Mouse (Mus musculus) T-helper 17 cell (primary cell): ENCODE data around the gene Fam155a.
"Not testable (repeated sequence)": the region's sequence is repeated elsewhere in the genome, so short reads cannot be mapped to it uniquely, and the experiment has no call there.

Experiments
- in situ Hi-C, 2 experiments: fragments of 300-600 bp; cut with MboI, MseI; formaldehyde crosslinking; loops; 1 replicate in 1 of 2; 2 replicates in 1 of 2; pipeline ENCODE4 v1.15.1; 2025; ENCODE audit warnings: high pct_unique_total_duplicates in 2 of 2

The Fam155a gene

DNA sequence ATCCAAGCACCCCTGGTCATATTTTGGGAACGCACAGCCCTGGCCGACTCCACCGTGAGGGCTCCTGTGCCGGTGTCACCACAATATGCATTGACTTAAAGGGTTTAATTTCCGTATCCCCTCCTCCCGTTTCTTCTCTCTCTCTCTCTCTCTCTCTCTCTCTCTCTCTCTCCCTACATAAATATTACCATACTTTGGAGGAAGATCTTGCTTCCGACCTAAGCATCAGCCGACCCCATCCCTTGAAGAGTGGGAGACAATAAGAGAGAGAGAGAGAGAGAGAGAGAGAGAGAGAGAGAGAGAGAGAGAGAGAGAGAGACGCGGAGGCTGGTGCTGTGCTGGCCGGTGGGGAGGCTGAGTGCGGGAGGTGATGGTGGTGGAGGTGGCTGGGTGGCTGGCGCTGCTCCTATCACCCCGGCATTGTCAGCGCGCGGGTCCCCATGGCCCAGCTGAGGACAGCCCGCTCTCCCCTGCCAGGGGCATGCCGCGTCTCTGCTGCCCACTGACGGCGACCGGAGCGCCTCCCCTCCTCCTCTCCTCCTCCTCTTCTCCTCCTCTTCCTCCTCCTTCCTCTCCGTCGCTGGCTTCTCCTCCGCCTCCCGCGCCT, at the start of gene Fam155a:
TSS of gene Fam155a (minus strand) at position 163 of the 607 bp plus-strand sequence.
- in situ Hi-C loops = no loop called here

DNA sequence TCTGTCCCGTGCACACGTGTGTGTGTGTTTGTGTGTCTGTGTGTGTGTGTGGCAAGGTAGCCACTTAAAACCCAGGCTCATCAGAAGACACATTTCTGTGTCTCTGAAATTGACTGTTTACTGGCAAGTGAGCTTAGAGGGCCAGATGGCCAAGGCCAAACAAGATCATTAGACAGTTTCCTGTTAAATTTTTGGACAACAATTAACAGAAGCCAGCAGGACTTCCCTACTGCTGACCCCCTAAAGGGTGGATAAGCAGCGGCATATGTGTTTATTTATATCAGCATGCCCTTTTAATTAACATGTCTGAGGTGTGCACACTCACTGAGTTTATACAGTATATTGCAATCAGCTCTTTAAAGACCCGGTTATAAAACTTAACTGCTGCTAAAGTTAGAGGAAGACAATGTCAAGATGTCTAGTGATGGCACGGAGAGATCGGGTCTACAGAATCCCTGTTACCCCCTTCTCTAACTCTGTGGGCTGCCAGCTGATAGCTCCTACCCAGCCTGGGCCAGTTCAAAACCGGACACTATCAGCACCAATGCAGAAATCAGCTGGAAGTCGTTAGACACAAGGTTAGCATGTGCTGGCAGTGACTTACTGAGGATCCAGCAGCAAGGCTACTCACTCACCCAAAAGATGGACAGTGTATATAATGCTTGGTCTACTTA, 42.4 kb upstream of the Fam155a start:
- in situ Hi-C loops = no loop called here

DNA sequence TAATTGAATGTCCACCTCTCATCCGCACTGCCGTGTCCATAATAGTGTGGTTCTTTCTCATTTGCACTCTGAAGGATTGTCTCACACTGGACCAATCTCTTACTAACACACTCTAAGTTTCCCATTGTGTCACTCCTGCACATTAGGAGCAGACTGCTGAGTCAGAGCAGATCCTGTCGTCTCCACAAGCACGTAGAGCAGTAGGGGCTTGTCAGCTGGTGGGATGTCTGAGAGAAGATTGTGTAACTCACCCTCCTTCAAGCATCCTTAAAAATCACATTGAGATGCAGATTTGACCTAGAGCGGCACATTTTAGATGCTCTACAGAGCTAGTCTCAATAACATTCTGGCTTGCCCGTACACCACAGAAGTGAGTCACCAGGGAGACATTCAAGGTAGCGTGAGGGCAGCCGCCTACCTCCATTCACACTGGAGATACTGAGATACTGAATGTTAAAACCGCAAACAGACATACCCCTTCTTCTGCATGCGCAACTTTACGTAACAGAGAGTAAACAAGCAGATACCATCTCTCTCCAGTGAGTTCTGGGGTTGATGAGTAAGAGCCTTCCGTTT, 40.1 kb upstream of the Fam155a start:
- in situ Hi-C loops = no loop called here

DNA sequence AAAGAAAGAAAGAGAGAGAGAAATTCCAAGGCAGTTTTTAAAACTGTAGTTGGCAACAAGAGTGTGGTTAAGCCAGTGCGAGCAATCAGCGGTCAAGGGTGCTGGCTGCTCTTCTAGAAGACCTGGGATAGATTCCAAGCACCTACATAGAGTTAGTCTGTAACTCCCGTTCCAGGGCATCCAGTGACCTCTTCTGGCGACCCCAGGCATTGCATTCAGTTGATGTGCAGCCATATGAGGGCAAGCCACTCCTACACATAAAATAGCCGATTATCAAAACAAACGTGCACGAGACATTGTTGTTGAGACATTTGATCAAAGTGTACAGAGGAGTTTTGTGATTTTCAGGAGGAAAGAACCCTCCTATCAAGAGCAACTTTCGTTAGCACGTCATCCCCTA, 37.6 kb upstream of the Fam155a start:
- in situ Hi-C loops = no loop called here

DNA sequence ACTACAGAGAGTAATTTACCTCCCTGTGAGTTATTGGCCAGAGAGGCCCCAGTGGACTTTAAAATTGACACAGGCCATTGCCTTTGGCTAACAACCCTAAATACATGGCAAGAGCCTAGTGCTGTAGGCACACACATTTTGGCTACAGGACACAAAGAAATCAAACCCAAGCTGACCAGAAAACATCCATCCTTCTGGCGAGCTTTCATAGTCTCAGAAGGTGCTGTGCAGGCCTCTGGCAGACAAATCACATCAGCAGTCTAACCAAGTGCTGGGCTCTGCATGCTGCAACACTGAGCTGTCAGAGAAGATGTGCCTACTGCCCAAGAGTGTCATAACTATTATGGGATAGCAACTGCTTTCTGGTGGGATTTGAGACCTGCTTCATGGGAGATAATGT, 34.7 kb upstream of the Fam155a start:
- in situ Hi-C loops = no loop called here

DNA sequence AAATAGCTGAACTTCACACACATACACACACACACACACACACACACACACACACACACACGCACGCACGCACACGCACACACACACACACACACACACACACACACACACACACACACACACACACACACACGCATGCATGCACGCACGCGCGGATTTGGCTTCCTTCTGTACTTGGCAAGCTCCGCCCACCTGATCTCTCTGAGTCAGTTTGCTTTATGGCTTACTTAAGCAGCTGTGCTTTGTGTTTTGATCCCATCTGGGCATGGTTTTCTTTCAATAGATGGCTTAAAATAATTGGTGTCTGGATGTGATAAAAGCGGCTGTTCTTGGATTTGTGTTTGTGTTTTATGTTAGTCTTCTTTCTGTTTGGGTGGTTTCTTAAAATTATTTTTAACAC, 29.4 kb upstream of the Fam155a start:
- in situ Hi-C loops = not testable (repeated sequence)

DNA sequence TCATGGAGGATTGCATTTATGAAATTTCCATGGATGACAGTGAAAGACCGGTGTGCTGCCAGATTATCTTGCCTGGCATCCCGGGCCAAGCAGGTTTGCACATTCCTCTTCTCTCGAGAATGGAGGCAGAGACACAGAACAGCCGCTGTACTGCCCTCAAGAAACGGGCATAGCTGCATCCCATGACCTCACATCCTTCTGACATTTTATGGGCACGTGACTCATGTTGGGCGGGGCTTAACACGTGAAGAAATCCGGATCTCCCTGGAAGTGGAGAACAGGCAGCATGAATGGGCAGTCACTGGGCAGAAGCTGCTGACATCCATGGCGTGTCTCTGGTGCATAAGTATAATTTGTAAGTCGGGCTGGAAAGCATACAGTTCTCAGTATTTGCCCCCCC, 29.0 kb upstream of the Fam155a start:
- in situ Hi-C loops = no loop called here

DNA sequence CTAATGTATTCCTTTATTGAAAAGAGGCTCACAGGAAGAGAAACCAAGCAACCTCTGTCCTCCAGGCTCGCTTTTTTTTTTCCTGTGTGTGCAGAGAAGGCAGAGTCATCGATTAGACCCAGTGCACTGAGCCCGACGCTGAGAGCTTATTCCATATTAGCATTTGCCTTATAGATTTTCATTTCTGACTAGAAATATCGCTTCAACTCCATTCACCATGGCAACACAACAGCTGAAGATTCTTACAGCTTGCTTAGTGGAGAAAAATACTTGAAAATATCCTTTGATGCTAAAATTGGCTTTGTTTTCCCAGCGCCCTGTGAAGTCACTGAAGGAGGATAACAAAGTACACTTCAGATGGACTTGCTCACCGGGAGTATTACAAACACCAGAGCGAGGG, 26.6 kb upstream of the Fam155a start:
- in situ Hi-C loops = no loop called here

DNA sequence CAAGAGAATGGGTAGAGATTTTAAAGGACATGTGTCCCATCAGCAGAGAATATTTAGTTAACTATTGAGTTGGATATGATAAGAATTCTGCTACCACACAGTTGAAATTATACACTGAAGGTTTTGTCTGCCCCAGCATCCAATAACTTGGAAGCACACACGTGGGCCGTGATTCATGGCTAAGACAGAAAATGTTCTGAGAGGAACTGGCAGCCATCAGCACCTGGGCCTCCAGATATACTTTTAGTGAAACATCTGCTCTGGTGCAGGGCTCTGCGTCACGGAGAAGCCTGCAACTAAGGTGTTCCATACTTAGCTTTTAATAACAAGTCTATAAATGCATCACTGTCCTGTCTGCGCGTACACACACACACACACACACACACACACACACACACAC, 24.8 kb upstream of the Fam155a start:
- in situ Hi-C loops = no loop called here

DNA sequence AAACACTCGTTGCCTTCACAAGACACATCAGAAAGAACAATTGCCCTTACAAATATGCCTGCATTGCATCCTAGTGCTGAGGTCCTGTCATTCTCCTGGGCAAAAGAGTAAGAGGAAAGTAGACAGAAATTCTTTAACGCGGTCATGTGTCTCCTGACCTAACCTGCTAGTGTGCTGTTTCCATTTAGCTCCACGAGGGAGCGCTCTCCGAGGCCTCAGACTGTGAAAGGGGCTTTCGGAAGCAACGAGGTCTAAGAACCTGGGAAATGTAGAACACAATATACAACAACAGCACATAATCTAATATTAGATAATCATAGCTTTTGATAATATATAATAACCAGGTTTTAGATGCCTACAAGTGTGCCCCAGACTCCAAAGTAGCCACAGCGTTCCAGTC, 22.4 kb upstream of the Fam155a start:
- in situ Hi-C loops = no loop called here

DNA sequence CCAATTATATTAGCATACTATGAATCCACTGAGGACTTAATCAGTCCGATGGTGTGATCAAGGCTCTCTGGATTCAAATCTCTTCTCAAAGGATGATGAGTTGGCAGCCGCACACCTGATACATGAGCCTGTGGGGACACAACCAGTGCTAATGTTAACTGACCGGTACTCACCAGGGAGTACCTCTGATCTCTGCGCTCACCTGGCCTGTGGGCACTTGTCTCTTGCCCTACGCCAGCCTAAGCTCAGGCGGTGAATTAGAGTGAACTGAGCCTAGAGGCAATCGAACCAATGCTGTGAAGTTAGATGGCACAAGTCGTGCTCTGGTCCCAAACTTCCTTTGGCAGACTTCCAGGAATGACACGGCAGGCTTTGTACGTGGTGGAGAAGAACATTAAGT, 9.4 kb upstream of the Fam155a start:
- in situ Hi-C loops = no loop called here

DNA sequence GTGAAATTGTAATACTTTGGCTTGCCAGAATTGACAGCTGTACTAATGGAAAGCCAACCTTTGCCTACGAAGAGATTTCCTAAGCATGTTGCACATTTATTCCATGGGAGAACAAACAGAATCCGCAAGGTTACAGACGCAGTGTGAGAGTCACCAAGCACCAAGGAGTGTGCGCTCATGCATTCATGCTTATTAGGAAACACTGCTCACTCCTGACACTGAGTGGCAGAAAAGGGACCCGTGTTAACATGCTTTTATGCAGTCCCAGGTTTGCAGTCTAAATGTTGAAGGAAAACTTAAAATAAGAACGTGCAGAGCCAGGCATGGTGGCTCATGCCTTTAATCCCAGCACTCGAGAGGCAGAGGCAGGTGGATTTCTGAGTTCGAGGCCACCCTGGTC, 7.2 kb upstream of the Fam155a start:
- in situ Hi-C loops = no loop called here

DNA sequence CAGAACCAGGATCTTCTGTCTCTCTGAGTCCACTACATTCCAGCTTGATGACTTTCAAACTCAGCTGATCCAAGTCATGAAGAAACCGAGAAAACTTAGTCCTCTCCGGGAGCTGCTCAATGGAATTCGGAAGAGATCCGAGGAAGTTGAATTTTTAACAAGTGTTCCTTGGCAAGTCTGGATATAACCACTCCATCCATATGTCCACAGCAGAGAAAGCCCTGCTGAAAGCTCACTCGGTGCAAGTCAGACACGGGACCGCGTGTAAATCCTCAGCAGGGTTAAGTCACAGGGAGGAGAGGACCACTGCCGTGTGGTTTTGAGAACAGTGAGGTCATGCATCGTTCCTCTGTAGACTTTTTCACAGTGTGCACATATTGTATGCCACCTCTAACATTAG, 5.9 kb upstream of the Fam155a start:
- in situ Hi-C loops = no loop called here

DNA sequence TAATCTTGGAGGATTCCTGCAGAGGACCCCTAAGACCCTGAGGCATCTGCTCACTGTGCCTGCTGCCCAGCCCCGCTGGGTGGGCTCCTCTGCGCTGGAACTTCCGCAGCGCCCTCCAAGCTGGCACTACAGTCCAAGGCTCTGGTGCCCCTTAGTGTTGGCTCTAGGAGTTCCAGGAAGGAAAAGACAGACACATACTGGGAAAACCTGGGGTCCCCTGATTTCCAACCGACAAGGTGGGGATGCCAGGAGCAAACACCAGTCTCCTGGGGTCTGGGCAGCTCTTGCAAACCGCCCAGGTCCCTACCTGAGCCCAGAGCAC, 1.5 kb upstream of the Fam155a start:
- in situ Hi-C loops = no loop called here

DNA sequence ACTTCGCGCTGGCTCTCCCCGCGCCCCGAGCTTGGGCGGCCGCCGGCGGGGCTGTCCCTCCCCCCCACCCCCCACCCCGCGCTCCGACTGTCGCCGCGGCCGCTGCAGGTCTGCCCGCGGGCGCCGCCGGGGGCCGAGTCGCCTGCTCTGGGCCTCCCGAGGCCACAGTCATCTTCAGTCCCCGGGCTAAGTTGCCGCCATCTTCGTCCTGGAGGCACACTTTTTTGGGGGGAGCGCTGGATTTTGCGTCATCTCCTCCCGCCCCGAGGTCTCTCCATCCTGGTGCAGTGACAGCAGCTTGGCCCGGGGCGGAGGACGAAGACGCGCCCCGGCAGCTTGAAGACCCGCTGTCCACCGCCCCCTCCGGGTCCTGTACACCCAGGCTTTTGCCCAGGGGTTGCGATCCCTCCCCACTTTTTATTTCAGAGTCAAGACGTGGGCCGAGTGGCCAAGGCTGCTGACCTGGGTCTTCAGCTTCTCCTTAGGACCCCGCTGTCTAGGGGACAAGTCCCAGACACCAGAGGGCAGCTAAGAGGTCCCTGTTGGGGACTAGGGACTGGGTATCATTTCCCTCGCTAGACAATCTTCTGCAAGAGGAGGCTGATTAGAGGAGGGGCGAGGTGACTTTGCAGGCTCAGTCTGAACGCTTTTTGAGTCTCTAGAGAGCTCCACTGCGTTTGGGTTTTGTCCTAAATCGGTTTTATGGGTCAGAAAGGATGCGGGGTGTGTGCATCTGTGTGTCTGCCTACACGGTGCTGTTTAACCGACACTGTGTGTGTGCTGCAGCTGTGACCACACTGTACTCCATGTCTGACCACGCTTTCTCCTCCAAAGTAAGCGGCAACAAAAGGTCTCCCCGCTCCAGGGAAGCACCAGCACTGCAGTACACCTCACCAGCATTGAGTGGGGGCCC, 901 bp upstream of the Fam155a start:
- in situ Hi-C loops = no loop called here

DNA sequence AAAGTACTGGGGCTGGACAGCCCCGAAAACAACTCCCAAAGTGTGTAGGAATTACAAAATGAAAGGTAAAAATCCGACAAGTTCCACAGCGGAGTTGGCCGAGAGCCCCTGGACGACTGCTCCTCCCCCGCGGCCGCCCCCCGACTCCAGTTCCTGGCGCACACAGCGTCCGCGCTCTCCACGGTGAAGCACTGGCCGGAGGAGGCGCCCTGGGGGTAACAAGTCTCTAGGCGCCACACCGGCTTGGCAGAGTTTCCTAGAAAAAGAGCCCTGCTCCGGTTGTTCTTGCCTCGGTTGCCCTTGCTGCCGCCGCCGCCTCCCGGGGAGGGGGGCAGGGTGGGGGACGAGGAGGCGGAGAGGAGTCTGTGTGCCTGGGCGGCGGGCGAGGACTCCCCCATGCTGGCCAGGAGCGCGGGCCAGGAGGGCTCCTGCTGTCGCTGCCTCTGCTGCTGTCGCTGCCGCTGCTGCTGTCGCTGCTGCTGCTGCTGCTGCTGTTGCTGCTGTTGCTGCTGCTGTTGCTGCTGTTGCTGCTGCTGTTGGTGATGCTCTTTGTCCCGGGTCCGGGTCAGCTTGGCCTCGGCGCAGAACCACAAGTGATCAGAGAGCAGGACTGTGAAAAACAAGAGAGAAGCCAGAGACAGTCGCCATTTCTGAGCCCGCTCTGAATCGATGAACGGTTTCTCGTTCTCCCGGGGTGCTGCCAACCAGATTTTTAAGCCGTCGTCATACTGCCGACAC, 531 bp downstream of the Fam155a start:
- in situ Hi-C loops = no loop called here

DNA sequence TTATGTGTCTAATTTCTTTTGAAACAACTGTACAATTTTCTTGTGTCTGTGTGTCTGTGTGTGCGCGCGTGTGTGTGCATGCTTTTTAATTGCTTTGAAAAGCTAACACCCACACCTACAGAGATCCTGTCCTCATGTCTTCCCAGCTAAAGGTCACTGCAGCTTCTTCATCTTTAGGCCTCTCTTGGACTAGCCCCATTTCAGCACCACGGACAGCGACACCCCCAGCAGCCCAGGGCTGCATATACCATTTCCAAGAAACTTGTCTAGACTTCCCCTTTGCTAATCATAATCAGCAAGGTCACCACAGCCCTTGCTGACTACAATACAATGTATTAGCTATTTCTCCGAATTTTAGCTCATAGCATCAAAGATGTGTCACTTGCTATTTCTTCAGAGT, 1.9 kb downstream of the Fam155a start:
- in situ Hi-C loops = no loop called here

DNA sequence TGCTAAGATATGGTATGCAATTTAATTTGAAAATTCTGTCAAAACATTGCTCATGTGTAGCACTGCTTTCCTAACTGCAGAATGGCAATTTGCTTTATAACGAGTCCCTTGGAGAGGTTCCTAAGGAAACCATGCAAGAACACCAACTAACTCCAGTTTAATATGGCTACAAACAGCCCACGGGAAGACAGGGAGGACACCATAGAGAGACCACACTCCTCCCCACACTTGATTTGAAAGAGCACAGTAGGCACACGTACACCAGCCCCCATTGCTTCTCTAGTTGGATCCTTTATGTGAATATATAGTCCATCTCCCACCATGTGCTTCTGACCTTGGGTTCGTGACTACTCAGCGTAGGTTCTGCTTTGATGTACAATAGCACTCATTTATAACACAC, 35.8 kb downstream of the Fam155a start:
- in situ Hi-C loops = no loop called here

DNA sequence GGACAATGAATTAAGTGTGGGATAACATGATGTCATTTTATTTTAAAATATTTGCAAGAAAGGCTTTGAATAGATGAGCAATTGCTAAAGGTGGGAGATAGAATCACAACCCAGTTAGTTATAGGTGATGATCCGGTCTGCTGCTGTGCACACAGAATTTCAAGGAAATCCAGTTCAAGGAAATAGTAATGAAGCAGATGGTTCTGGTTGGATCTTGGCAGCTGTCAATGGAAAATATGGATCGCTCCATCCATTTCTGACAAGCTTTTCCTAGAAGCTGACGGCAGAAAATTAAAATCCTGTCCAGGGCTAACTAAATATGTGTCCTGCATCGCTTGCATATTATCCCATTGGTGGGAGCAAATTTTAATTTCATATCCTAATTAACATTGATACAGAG, 61.2 kb downstream of the Fam155a start:
- in situ Hi-C loops = no loop called here

DNA sequence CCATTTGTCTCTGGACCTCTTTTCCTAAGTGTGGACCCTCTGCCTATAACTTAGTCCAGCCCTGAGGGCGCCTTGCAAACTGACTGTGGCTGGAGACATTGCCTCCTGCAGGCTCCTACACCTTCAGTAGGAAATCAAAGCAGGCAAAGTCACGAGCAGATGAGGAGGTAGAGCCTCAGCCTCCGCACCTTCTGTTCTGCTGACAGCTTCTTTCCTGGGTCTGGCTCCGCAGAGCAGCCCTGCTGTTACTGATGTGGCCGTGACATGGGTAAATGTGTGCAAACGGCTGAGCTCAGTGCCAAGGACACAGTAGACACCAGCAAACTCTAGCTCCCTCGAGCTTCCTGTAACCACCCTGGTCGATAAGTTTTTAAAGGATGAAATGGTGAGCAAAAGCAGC, 63.5 kb downstream of the Fam155a start:
- in situ Hi-C loops = no loop called here

DNA sequence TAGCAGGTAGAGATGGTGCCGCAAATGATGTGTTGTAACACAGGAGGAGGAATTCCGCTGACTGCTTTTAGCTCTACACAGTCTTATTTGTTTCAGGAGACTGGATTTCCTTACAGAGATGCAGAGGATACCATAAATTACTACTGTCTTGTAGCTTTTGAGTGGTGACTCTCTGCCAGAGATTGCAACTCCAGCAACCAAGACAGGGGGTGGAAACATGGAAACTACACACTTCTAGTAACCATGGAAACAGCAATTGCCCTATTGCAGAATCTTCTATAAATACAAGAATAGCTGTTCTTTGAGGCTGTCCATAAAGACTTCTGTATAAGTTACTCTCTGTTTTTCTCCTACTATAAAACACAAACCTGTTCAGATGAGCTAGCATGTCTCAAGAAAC, 76.2 kb downstream of the Fam155a start:
- in situ Hi-C loops = no loop called here

DNA sequence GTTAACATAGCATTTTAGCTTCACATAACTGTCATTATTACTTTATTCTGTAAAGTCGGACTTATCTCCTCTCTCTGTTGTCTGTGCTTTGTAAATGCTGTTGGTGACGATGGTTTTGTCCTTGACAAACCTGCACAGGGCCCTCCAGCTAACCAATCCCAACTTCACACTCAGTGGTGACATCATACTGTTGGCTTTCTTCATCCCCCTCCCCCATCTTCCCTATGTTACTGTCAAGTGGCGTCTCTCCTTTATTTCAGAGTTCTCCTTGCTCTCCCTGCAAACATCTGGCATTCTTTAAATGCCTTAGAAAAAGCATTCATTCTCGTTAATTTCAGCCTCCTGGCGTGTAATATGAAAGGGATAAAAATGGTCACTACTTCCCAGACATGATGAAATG, 78.6 kb downstream of the Fam155a start:
- in situ Hi-C loops = no loop called here
